Comparison of ENCODE assay signal across 8 mouse cellular contexts in the genomic region with DNA sequence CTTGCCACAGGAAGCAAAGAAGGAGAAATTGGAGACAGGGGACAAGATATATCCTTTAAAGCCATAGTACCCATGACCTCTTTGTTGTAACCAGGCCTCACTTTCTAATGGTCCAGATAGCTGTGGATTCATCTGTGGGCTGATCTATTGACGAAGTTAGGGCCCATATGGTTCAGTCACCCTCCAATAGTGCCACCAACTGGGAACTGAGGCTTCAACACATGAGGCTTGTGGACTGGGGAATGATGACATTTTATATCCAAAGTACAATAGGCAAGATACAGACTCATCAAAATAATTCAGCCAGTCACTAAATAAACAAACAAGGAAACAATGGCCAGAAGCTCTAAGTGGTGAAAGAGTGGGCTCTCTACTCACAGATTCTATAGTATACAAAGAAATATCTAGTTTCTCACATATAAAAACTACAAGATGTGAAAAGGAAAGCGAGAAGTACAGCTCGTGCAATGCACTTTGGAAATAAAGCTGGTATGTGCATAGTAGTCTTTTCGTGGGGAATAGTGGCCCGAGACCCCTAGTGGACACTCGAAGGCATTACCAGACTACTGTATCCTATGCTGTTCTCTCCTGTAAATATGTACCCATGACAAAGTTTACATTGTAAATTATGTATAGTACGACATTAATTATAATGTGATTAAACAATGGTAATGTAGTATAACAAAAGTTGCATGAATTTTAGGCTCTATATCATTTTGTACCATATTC. TPM values are rescaled to one million over a fixed set of nuclear protein-coding genes. Genes with fewer than 3 reads are reported as not detected.
DNase-seq lines count a peak whose midpoint lies in the region; ATAC-seq and TF ChIP-seq lines count a peak whose summit lies in the region.

No protein-coding gene starts in this region.

- no peaks in the 10 kb centered on the region for H3K4me1 ChIP-seq in cerebellum, adult 2 months (ENCODE audit: control insufficient read depth, insufficient read depth, low read length)
- H3K4me1 ChIP-seq in kidney, adult 2 months (ENCODE audit: control insufficient read depth, insufficient read depth, low read length), result no peaks in the 10 kb centered on the region; the same call in 1 of the 2 replicates
- H3K4me1 ChIP-seq in kidney, embryonic 15.5 days, result peaks cover 13% of the 10 kb centered on the region; the same call in 1 of the 2 replicates

- no peaks in the 10 kb centered on the region for H3K9me3 ChIP-seq in kidney, embryonic 15.5 days (replicated peaks)

- no peak overlapping the region for H3K9ac ChIP-seq in kidney, embryonic 15.5 days

- 37% methylated on average over 7 of the region's 7 CpGs for WGBS in cerebellum, adult 2 months
- WGBS in kidney, adult 2 months, result 51% methylated on average over 7 of the region's 7 CpGs
- WGBS in kidney, embryonic 15.5 days, result 58% methylated on average over 7 of the region's 7 CpGs

- no peak overlapping the region for H3K27ac ChIP-seq in cerebellum, adult 2 months (ENCODE audit: insufficient read depth, low read length)
- H3K27ac ChIP-seq in kidney, adult 2 months (ENCODE audit: insufficient read depth, low read depth, low read length), result no peak overlapping the region
- H3K27ac ChIP-seq in kidney, embryonic 15.5 days, result no peak overlapping the region

- H3K4me2 ChIP-seq in kidney, embryonic 15.5 days, result no peak overlapping the region

- TF ChIP-seq CTCF in cerebellum, adult 2 months (IDR thresholded peaks at IDR 0.05; ENCODE audit: borderline replicate concordance, insufficient read depth, low read depth, low read length), result peak; percentile 62; the same call in 1 of the 2 replicates
- TF ChIP-seq CTCF in kidney, adult 2 months (conservative IDR thresholded peaks at IDR 0.05; ENCODE audit: insufficient read depth, insufficient read length, low read depth, low read length), result peak; percentile 52

- no peak for TF ChIP-seq POLR2A in cerebellum, adult 2 months (IDR thresholded peaks at IDR 0.05; ENCODE audit: borderline replicate concordance, insufficient read depth, low read length)
- TF ChIP-seq POLR2A in kidney, adult 2 months (IDR thresholded peaks at IDR 0.05; ENCODE audit: low read depth, low read length), result no peak

- peak; percentile 78 for ATAC-seq in common myeloid progenitor, adult 5-6 weeks (replicated peaks; ENCODE audit: low read depth, poor library complexity, severe bottlenecking)
- ATAC-seq in kidney, embryonic 15.5 days (replicated peaks; ENCODE audit: low FRiP score), result no peak

- no peaks in the 10 kb centered on the region for H3K36me3 ChIP-seq in kidney, adult 2 months (ENCODE audit: control insufficient read depth, insufficient read depth, low read length)
- H3K36me3 ChIP-seq in kidney, embryonic 15.5 days, result no peaks in the 10 kb centered on the region

- no peaks in the 10 kb centered on the region for H3K27me3 ChIP-seq in cerebellum, adult 2 months (ENCODE audit: control insufficient read depth, insufficient read depth, low read length)
- H3K27me3 ChIP-seq in kidney, adult 2 months (replicated peaks; ENCODE audit: control insufficient read depth, insufficient read depth, low read length), result no peaks in the 10 kb centered on the region
- H3K27me3 ChIP-seq in kidney, embryonic 15.5 days, result no peaks in the 10 kb centered on the region

- DNase-seq in cerebellum, adult 2 months, result no peak
- DNase-seq in cerebellum, adult 9-11 months, result no peak
- DNase-seq in kidney, adult 2 months, result peak; percentile 26
- DNase-seq in kidney, adult 9 months, result no peak
- DNase-seq in 416B (ENCODE audit: low read depth), result peak; percentile 36
- DNase-seq in layer of hippocampus, postnatal 36 days, result no peak

- H3K4me3 ChIP-seq in cerebellum, adult 2 months (replicated peaks; ENCODE audit: insufficient read depth, low read depth, low read length), result no peak overlapping the region
- H3K4me3 ChIP-seq in kidney, adult 2 months (ENCODE audit: insufficient read depth, low read depth, low read length), result no peak overlapping the region
- no peak overlapping the region for H3K4me3 ChIP-seq in kidney, embryonic 15.5 days (replicated peaks)

RNA-seq across cellular contexts. Expression of a gene that starts 36.1 kb away (rescaled TPM):
- 52.5 and 60.8 TPM in 2 replicates for polyA plus RNA-seq in cerebellum, adult 2 months (2012; rRNA removed)
- polyA plus RNA-seq in kidney, adult 2 months (2012; rRNA removed), result 31.1 and 32.5 TPM in 2 replicates
- total RNA-seq in common myeloid progenitor, adult 5-6 weeks (2017), result not detected in 2 replicates
- total RNA-seq in layer of hippocampus, postnatal 36 days (2021), result 10 to 100 TPM; 19.4 to 22.0 TPM
- polyA plus RNA-seq in kidney, embryonic 15.5 days (2015; fragmentation: Nextera tagmentation; extraction: Ambion mirVana), result 96.7 and 115 TPM in 2 replicates

Comparison
In these comparisons a context has a peak if more than half of its experiments do, and no peak if none do; other contexts are left out.
1. DNase-seq: peak in kidney, adult 2 months (single experiment) and 416B (single experiment); none in cerebellum, adult 2 months (0 of 2), cerebellum, adult 9-11 months (single experiment), kidney, adult 9 months (single experiment) and layer of hippocampus, postnatal 36 days (0 of 2).